Mouse (Mus musculus) cerebellum, adult 8-10 months (tissue): ENCODE measurements around the gene Csrp1.
A peak's percentile ranks its signal among the peaks of the same experiment; 100 is the strongest.

Experiments used
- DNase-seq: peaks from one replicate; pipeline ENCODE4 v3.0.0; 2022

Gene Csrp1

GRCm38 (mm10) chr1:135719983-135720382, at the start of gene Csrp1:
Gene Csrp1, plus strand, starts transcription at chr1:135720061.
- DNase-seq: no peak

GRCm38 (mm10) chr1:135670397-135671130, 49.3 kb upstream of the Csrp1 start:
- DNase-seq: peak; percentile 72

- DNase-seq: no peak
Measured at GRCm38 (mm10) chr1:135671406-135671805, 48.5 kb upstream of the Csrp1 start.

- no peak for DNase-seq
Measured at GRCm38 (mm10) chr1:135671956-135672355, 47.9 kb upstream of the Csrp1 start.

- DNase-seq: no peak
Measured at GRCm38 (mm10) chr1:135672374-135672773, 47.5 kb upstream of the Csrp1 start.

GRCm38 (mm10) chr1:135673423-135673822, 46.4 kb upstream of the Csrp1 start:
- no peak for DNase-seq

GRCm38 (mm10) chr1:135675449-135676129, 44.3 kb upstream of the Csrp1 start:
- DNase-seq: no peak

GRCm38 (mm10) chr1:135676247-135676646, 43.6 kb upstream of the Csrp1 start:
- no peak for DNase-seq

- no peak for DNase-seq
Measured at GRCm38 (mm10) chr1:135676938-135677682, 42.8 kb upstream of the Csrp1 start.

- DNase-seq: no peak
Measured at GRCm38 (mm10) chr1:135678145-135678544, 41.7 kb upstream of the Csrp1 start.

- no peak for DNase-seq
Measured at GRCm38 (mm10) chr1:135680716-135681115, 39.1 kb upstream of the Csrp1 start.

GRCm38 (mm10) chr1:135681122-135681521, 38.7 kb upstream of the Csrp1 start:
- DNase-seq: no peak

- no peak for DNase-seq
Measured at GRCm38 (mm10) chr1:135684895-135685294, 35.0 kb upstream of the Csrp1 start.

GRCm38 (mm10) chr1:135685316-135685715, 34.5 kb upstream of the Csrp1 start:
- no peak for DNase-seq

- DNase-seq: no peak
Measured at GRCm38 (mm10) chr1:135686792-135687510, 32.9 kb upstream of the Csrp1 start.

- DNase-seq: no peak
Measured at GRCm38 (mm10) chr1:135687771-135688492, 31.9 kb upstream of the Csrp1 start.

GRCm38 (mm10) chr1:135688686-135689085, 31.2 kb upstream of the Csrp1 start:
- no peak for DNase-seq

GRCm38 (mm10) chr1:135690784-135691416, 29.0 kb upstream of the Csrp1 start:
- no peak for DNase-seq

GRCm38 (mm10) chr1:135691417-135691815, 28.4 kb upstream of the Csrp1 start:
- no peak for DNase-seq

GRCm38 (mm10) chr1:135694181-135694580, 25.7 kb upstream of the Csrp1 start:
- DNase-seq: no peak

GRCm38 (mm10) chr1:135697462-135697861, 22.4 kb upstream of the Csrp1 start:
- no peak for DNase-seq

GRCm38 (mm10) chr1:135698046-135698445, 21.8 kb upstream of the Csrp1 start:
- no peak for DNase-seq
